ENCODE assay signal across 9 mouse cellular contexts in genomic region chr11:120304350-120304694, GRCm38 (mm10). TPM values are rescaled to one million over a fixed set of nuclear protein-coding genes. Genes with fewer than 3 reads are reported as not detected.
DNase-seq lines count a peak whose midpoint lies in the region; ATAC-seq and TF ChIP-seq lines count a peak whose summit lies in the region.
"Had no signal": no experiment of that assay in that cellular context is flagged by ENCODE, and none has a peak within 500 bp of the region (broad histone marks: within the 10 kb centered on the region; RNA-seq: fewer than 3 reads in every experiment).

No protein-coding gene starts in this region.

- ATAC-seq in megakaryocyte, adult 5-6 weeks (ENCODE audit: poor library complexity, severe bottlenecking): no peak
- ATAC-seq in forebrain, postnatal 0 days: no peak
- ATAC-seq in limb, embryonic 12.5 days (ENCODE audit: insufficient number of reproducible peaks, insufficient read depth, low FRiP score, low TSS enrichment, low read depth): no peak
- 0 out of 2 replicates have a peak, but pooled peaks have one; percentile 1 for ATAC-seq in neural tube, embryonic 13.5 days (ENCODE audit: low read depth)
- no peak for ATAC-seq in inflammation-experienced regulatory T-cells, adult 6 months

- H3K27ac ChIP-seq in forebrain, postnatal 0 days (ENCODE audit: low read depth, low read length): no peak overlapping the region
- H3K27ac ChIP-seq in limb, embryonic 12.5 days: peak overlapping the region; percentile 88; the same call in 1 of the 2 replicates
- peak overlapping the region; percentile 94 for H3K27ac ChIP-seq in neural tube, embryonic 13.5 days (replicated peaks)
- H3K27ac ChIP-seq: macrophage had no signal

- H3K4me2 ChIP-seq in forebrain, postnatal 0 days (ENCODE audit: low read depth): peak overlapping the region; percentile 57
- peak overlapping the region; percentile 76 for H3K4me2 ChIP-seq in limb, embryonic 12.5 days
- H3K4me2 ChIP-seq in neural tube, embryonic 13.5 days: peak overlapping the region; percentile 72

- no peaks in the 10 kb centered on the region for H3K9me3 ChIP-seq in megakaryocyte, embryonic 14.5 days
- H3K9me3 ChIP-seq in forebrain, postnatal 0 days (ENCODE audit: low read length): no peaks in the 10 kb centered on the region
- H3K9me3 ChIP-seq in limb, embryonic 12.5 days: 0 out of 2 replicates have a peak, but pooled peaks cover 6% of the 10 kb centered on the region
- no peaks in the 10 kb centered on the region for H3K9me3 ChIP-seq in neural tube, embryonic 13.5 days

- peak overlapping the region; percentile 35 for H3K4me3 ChIP-seq in megakaryocyte, embryonic 14.5 days (replicated peaks)
- H3K4me3 ChIP-seq in forebrain, postnatal 0 days (ENCODE audit: low read depth, low read length): peak overlapping the region; percentile 52
- H3K4me3 ChIP-seq in limb, embryonic 12.5 days (replicated peaks): no peak overlapping the region; the same call in 1 of the 2 replicates
- H3K4me3 ChIP-seq in neural tube, embryonic 13.5 days: peak overlapping the region; percentile 48; the same call in 1 of the 2 replicates

- H3K27me3 ChIP-seq in megakaryocyte, embryonic 14.5 days (replicated peaks): peaks cover 62% of the 10 kb centered on the region
- H3K27me3 ChIP-seq in forebrain, postnatal 0 days (ENCODE audit: insufficient read depth, low read length): no peaks in the 10 kb centered on the region
- 0 out of 2 replicates have a peak, but pooled peaks cover 5% of the 10 kb centered on the region for H3K27me3 ChIP-seq in limb, embryonic 12.5 days
- peaks cover 23% of the 10 kb centered on the region for H3K27me3 ChIP-seq in neural tube, embryonic 13.5 days

- no peak for TF ChIP-seq CTCF in forebrain, postnatal 0 days (IDR thresholded peaks at IDR 0.05; ENCODE audit: low read depth)

- no peaks in the 10 kb centered on the region for H3K36me3 ChIP-seq in megakaryocyte, embryonic 14.5 days (replicated peaks; ENCODE audit: low read length)
- no peaks in the 10 kb centered on the region for H3K36me3 ChIP-seq in forebrain, postnatal 0 days (ENCODE audit: insufficient read depth)
- H3K36me3 ChIP-seq in limb, embryonic 12.5 days: no peaks in the 10 kb centered on the region
- no peaks in the 10 kb centered on the region for H3K36me3 ChIP-seq in neural tube, embryonic 13.5 days

- WGBS in forebrain, postnatal 0 days: 36% methylated on average over 5 of the region's 5 CpGs
- 22% methylated on average over 5 of the region's 5 CpGs for WGBS in limb, embryonic 12.5 days
- 22% methylated on average over 5 of the region's 5 CpGs for WGBS in neural tube, embryonic 13.5 days

- DNase-seq in forebrain, postnatal 0 days: no peak
- no peak for DNase-seq in left cerebral cortex, adult 8-10 months (ENCODE audit: low spot score in 2 of 2)
- DNase-seq in spleen, postnatal 36 days (ENCODE audit: low spot score in 2 of 2): no peak

- H3K4me1 ChIP-seq in megakaryocyte, embryonic 14.5 days: peaks cover 90% of the 10 kb centered on the region
- H3K4me1 ChIP-seq in forebrain, postnatal 0 days (ENCODE audit: insufficient read depth): peaks cover 14% of the 10 kb centered on the region
- H3K4me1 ChIP-seq in limb, embryonic 12.5 days (replicated peaks): peaks cover 65% of the 10 kb centered on the region
- H3K4me1 ChIP-seq in neural tube, embryonic 13.5 days (replicated peaks): peaks cover 65% of the 10 kb centered on the region

- H3K9ac ChIP-seq in forebrain, postnatal 0 days: peak overlapping the region; percentile 78
- H3K9ac ChIP-seq in limb, embryonic 12.5 days (replicated peaks): no peak overlapping the region
- peak overlapping the region; percentile 79; the same call in 1 of the 2 replicates for H3K9ac ChIP-seq in neural tube, embryonic 13.5 days

RNA-seq across cellular contexts. Expression of gene Actg1, which starts 44.0 kb away (rescaled TPM):
- 2,399 and 2,630 TPM in 2 replicates for polyA plus RNA-seq in megakaryocyte, embryonic 14.5 days (2012; ENCODE audit: insufficient read depth, low replicate concordance)
- 4,212 and 4,544 TPM in 2 replicates for total RNA-seq in megakaryocyte, adult 5-6 weeks (2015)
- total RNA-seq in megakaryocyte, adult 5-6 weeks (2017): 2,305 and 2,430 TPM in 2 replicates
- 2,455 and 2,516 TPM in 2 replicates for total RNA-seq in forebrain, postnatal 0 days (2014; rRNA removed)
- 4,096 and 4,381 TPM in 2 replicates for polyA plus RNA-seq in forebrain, postnatal 0 days (2015; fragmentation: Nextera tagmentation; extraction: Ambion mirVana)
- 2,805 and 2,814 TPM in 2 replicates for polyA plus RNA-seq in limb, embryonic 12.5 days (2016; fragmentation: Nextera tagmentation; extraction: Ambion mirVana)
- polyA plus RNA-seq in neural tube, embryonic 13.5 days (2015; fragmentation: Nextera tagmentation; extraction: Ambion mirVana): 3,932 and 3,979 TPM in 2 replicates
- 1,000 to 10,000 TPM; 1,267 to 1,347 (median 1,329) TPM for total RNA-seq in left cerebral cortex, adult 8-10 months (2022)
- polyA plus RNA-seq in inflammation-experienced regulatory T-cells, adult 6 months (2017; shearing (Covaris generic)): 1,000 to 10,000 TPM; 2,239 to 4,634 (median 2,897) TPM

RNA-seq across cellular contexts. Expression of gene Fscn2, which starts 57.0 kb away (rescaled TPM):
- 1.7 and 3.0 TPM in 2 replicates for polyA plus RNA-seq in megakaryocyte, embryonic 14.5 days (2012; ENCODE audit: insufficient read depth, low replicate concordance)
- total RNA-seq in megakaryocyte, adult 5-6 weeks (2015): not detected in 2 replicates
- not detected in 2 replicates for total RNA-seq in megakaryocyte, adult 5-6 weeks (2017)
- 0.29 TPM in 1 of 2 replicates, not detected in the other for total RNA-seq in forebrain, postnatal 0 days (2014; rRNA removed)
- 1.9 and 2.0 TPM in 2 replicates for polyA plus RNA-seq in forebrain, postnatal 0 days (2015; fragmentation: Nextera tagmentation; extraction: Ambion mirVana)
- polyA plus RNA-seq in limb, embryonic 12.5 days (2016; fragmentation: Nextera tagmentation; extraction: Ambion mirVana): 0.64 TPM in 2 replicates
- 1.3 and 1.5 TPM in 2 replicates for polyA plus RNA-seq in neural tube, embryonic 13.5 days (2015; fragmentation: Nextera tagmentation; extraction: Ambion mirVana)
- 1 to 10 TPM in 1 of 4 experiments, under 1 TPM in 1, not detected in 2; 0.37 to 1.2 TPM for total RNA-seq in left cerebral cortex, adult 8-10 months (2022)
- under 1 TPM in 1 of 3 experiments, not detected in 2; 0.98 TPM for polyA plus RNA-seq in inflammation-experienced regulatory T-cells, adult 6 months (2017; shearing (Covaris generic))
- polyA plus RNA-seq: macrophage had no signal
